Mouse (Mus musculus): Measurements from ENCODE around the gene Yaf2. TPM values are rescaled to one million over a fixed set of nuclear protein-coding genes. Genes with fewer than 3 reads are reported as not detected.

Gene Yaf2
- 24.9 TPM for polyA plus RNA-seq (2015; fragmentation: Illumina TruSeq; extraction: RNeasy Lipid Tissue Mini Kit (QIAGEN cat#74804); ENCODE audit: insufficient read depth, low replicate concordance)

DNA sequence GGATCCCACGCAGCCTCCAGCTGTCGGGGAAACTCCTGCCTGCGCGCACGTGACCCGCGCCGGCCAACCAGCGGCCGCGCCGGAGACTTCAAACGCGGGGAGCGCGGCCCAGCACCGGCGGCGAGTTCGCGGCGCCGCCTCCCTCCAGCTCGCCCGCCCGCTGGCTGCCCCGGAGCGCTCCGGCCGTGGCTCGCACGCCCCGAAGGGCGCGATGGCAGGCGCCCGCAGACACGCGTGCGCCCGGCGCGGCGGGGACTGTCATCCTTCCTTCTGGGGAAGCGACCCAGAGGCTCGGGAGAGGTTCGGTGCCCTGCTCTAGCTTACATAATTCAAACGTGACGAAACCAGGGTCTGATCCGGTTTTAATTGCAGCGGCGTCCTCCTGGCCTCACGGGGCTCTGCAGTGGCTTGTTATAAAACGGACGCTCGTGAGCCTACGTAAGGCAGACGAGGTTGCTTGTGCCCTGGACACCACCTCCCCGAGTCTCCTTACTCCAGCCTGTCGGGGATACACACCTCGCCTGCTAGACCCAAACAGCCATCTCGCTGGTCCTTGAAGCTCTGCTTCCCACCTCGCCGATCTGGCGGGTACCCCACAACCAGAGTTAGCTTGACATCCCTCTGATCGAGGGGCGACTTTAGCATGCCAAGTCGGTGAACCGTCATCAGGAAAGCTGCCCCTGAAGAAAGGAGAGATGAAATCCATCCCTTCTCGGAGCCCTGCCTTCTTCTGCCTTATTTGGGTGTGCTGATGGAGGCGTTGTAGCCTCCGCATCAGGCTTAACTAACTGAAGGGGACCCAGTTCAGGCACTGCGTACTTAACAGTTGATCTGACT is at the start of gene Yaf2:
Yaf2 (minus strand) TSS at position 11 of the 837 bp plus-strand sequence.

DNA sequence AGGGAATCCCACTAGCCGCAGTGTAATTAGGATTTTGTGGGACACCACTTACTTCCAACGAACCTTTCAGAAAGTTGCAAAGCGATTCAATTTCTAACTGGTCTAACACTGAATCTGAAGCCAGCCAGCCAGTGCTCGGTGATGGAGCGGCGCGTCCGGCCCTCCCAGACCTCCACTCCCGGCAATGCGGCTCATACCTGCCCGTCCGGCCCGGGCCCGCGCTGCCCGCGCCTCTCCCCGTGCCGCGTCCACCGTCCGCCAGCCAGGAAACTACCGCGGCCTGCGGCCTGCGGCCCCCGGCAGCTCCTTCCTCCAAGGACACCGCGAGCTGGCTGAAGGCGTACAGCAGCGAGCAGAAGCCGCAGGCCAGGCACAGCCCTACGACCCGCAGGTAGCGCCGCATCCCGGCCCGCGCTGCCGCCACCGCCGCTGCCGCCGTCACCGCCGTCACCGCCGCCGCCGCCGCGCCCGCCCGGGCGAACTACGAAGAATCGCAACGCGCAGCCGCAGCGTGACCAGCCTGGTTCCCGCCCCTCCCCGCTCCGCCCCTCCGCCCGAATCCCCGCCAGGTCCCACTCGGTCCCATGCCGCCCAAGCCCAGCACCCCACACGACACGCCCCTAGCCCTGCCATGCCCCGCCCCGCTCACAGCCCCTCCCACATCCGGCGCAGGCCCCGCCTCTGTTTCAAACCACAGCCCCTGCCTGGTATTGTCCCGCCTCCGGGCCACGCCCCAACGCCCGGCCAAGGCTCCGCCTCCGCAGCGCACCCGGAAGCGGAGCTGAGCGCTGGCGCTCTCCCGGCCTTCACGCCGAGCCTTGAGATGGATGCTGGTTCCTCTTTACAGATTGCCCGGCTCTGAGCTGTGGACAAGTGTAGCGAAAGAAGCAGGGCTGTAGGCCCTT is 61.8 kb downstream of the Yaf2 start, which contains the start of gene Gxylt1:
Gxylt1 (minus strand) TSS at position 501 of the 905 bp plus-strand sequence.

Other genes with a start within 250 kb of the Yaf2 start
- gene Gxylt1, start 61.8 kb downstream of the Yaf2 start, polyA plus RNA-seq (2015; fragmentation: Illumina TruSeq; extraction: RNeasy Lipid Tissue Mini Kit (QIAGEN cat#74804); ENCODE audit: insufficient read depth, low replicate concordance): 37.7 TPM
- gene Zcrb1, start 61.4 kb upstream of the Yaf2 start, polyA plus RNA-seq (2015; fragmentation: Illumina TruSeq; extraction: RNeasy Lipid Tissue Mini Kit (QIAGEN cat#74804); ENCODE audit: insufficient read depth, low replicate concordance): 146 TPM
- gene Pphln1, start 61.4 kb upstream of the Yaf2 start, polyA plus RNA-seq (2015; fragmentation: Illumina TruSeq; extraction: RNeasy Lipid Tissue Mini Kit (QIAGEN cat#74804); ENCODE audit: insufficient read depth, low replicate concordance): 45.3 TPM